Mouse (Mus musculus) kidney, adult 2 months (tissue): Measurements from ENCODE around the gene Gltpd2. TPM values are rescaled to one million over a fixed set of nuclear protein-coding genes. Genes with fewer than 3 reads are reported as not detected.

Experiments
- DNase-seq: peaks from one replicate; pipeline ENCODE4 v3.0.0; 2021
- H3K27ac ChIP-seq: fragments of 200-500 bp; 2 replicates; pipeline ENCODE4 v1.5.1; 2012; ENCODE audit warnings: low read depth, low read length, control low read depth, inconsistent platforms; ENCODE audit not compliant: insufficient read depth
- H3K27me3 ChIP-seq: fragments of 200-500 bp; replicated peaks from 2 replicates; pipeline ENCODE4 v1.6.1; 2012; ENCODE audit warnings: mild to moderate bottlenecking, moderate library complexity, low read length, inconsistent platforms; ENCODE audit not compliant: control insufficient read depth, insufficient read depth
- H3K36me3 ChIP-seq: fragments of 200-500 bp; 2 replicates; pipeline ENCODE4 v1.6.1; 2012; ENCODE audit warnings: mild to moderate bottlenecking, moderate library complexity, low read length, inconsistent platforms; ENCODE audit not compliant: control insufficient read depth, insufficient read depth
- H3K4me1 ChIP-seq: fragments of 200-500 bp; 2 replicates; pipeline ENCODE4 v1.6.1; 2011; ENCODE audit warnings: low read length; ENCODE audit not compliant: control insufficient read depth, insufficient read depth
- H3K4me3 ChIP-seq: fragments of 200-500 bp; 2 replicates; pipeline ENCODE4 v1.5.1; 2011; ENCODE audit warnings: mild to moderate bottlenecking, low read depth, low read length, control low read depth; ENCODE audit not compliant: insufficient read depth
- CTCF ChIP-seq: fragments of 200-500 bp; conservative IDR thresholded peaks from 2 replicates; pipeline ENCODE4 v1.5.1; 2011; ENCODE audit warnings: low read depth, mild to moderate bottlenecking, control low read depth, low read length, moderate library complexity, mixed read lengths; ENCODE audit not compliant: insufficient read depth, insufficient read length
- POLR2A ChIP-seq: fragments of 200-500 bp; IDR thresholded peaks from one replicate; pipeline ENCODE4 v1.6.1; 2011; ENCODE audit warnings: low read depth, low read length, control low read depth
- WGBS: fragments of 180-500 bp; shearing (Covaris S2); methylation state at CpG from one replicate; pipeline ENCODE4 v1.1.7; 2018; 5-methylcytosine and 5-hydroxymethylcytosine counted together
- polyA plus RNA-seq: library from polyadenylated mRNA; depleted of rRNA; stranded (reverse); fragments of >200 nt; gene quantifications from 2 replicates; pipeline ENCODE4 v1.2.3, GENCODE M21; 2012

The Gltpd2 gene
- polyA plus RNA-seq, 1 experiment = 2.8 TPM

- Histone ChIP-seq H3K27ac (peak overlapping the region; percentile 55; the same call in 1 of the 2 replicates), H3K27me3 (no peaks in the 10 kb centered on the region), H3K36me3 (no peaks in the 10 kb centered on the region), H3K4me3 (no peak overlapping the region), H3K4me1 (no peaks in the 10 kb centered on the region)
- WGBS = 78% methylated on average over 6 of the region's 6 CpGs
- TF ChIP-seq CTCF = no peak
- no peak for DNase-seq
Observed at GRCm38 (mm10) chr11:70489684-70490083, 29.3 kb upstream of the Gltpd2 start.

- Histone ChIP-seq H3K4me3 (no peak overlapping the region), H3K4me1 (no peaks in the 10 kb centered on the region; the same call in 1 of the 2 replicates), H3K27me3 (no peaks in the 10 kb centered on the region), H3K36me3 (no peaks in the 10 kb centered on the region), H3K27ac (peak overlapping the region; percentile 50)
- WGBS = 46% methylated on average over 14 of the region's 14 CpGs
- DNase-seq = peak; percentile 69
- TF ChIP-seq POLR2A (no peak), CTCF (peak; percentile 30)
Observed at GRCm38 (mm10) chr11:70499566-70500475, 19.2 kb upstream of the Gltpd2 start.

GRCm38 (mm10) chr11:70500476-70500812, 18.6 kb upstream of the Gltpd2 start:
- Histone ChIP-seq H3K27ac (no peak overlapping the region), H3K4me1 (no peaks in the 10 kb centered on the region; the same call in 1 of the 2 replicates), H3K4me3 (no peak overlapping the region), H3K27me3 (no peaks in the 10 kb centered on the region), H3K36me3 (no peaks in the 10 kb centered on the region)
- 63% methylated on average over 1 of the region's 1 CpGs for WGBS
- TF ChIP-seq POLR2A (no peak), CTCF (no peak)
- DNase-seq = no peak

GRCm38 (mm10) chr11:70502018-70502417, 17.0 kb upstream of the Gltpd2 start:
- 81% methylated on average over 3 of the region's 3 CpGs for WGBS
- Histone ChIP-seq H3K4me1 (no peaks in the 10 kb centered on the region; the same call in 1 of the 2 replicates), H3K27ac (no peak overlapping the region), H3K36me3 (no peaks in the 10 kb centered on the region), H3K27me3 (no peaks in the 10 kb centered on the region), H3K4me3 (no peak overlapping the region)
- TF ChIP-seq POLR2A (no peak), CTCF (no peak)
- DNase-seq = no peak

GRCm38 (mm10) chr11:70504970-70505369, 14.0 kb upstream of the Gltpd2 start, which contains the start of gene Tm4sf5:
TSS of gene Tm4sf5 (plus strand) at chr11:70505244.
- H3K27ac ChIP-seq = no peak within 1 kb of the TSS
- H3K27me3 ChIP-seq = no peaks in the 10 kb centered on the region
- 75% methylated on average over 9 of the region's 9 CpGs for WGBS
- DNase-seq = no peak
- no peaks in the 10 kb centered on the region for H3K36me3 ChIP-seq
- no peak for TF ChIP-seq POLR2A
- no peak for TF ChIP-seq CTCF
- no peak within 1 kb of the TSS for H3K4me3 ChIP-seq
- H3K4me1 ChIP-seq = no peaks in the 10 kb centered on the region; the same call in 1 of the 2 replicates

- TF ChIP-seq POLR2A (no peak), CTCF (peak; percentile 87)
- DNase-seq = peak; percentile 84
- H3K27me3 ChIP-seq = no peaks in the 10 kb centered on the region
- no peak overlapping the region for H3K27ac ChIP-seq
- no peaks in the 10 kb centered on the region for H3K36me3 ChIP-seq
- WGBS = 16% methylated on average over 4 of the region's 4 CpGs
- H3K4me1 ChIP-seq = no peaks in the 10 kb centered on the region
- H3K4me3 ChIP-seq = no peak overlapping the region
Observed at GRCm38 (mm10) chr11:70506385-70506784, 12.6 kb upstream of the Gltpd2 start.

GRCm38 (mm10) chr11:70506962-70507515, 12.0 kb upstream of the Gltpd2 start:
- Histone ChIP-seq H3K4me1 (no peaks in the 10 kb centered on the region), H3K27ac (no peak overlapping the region), H3K27me3 (no peaks in the 10 kb centered on the region), H3K4me3 (no peak overlapping the region), H3K36me3 (no peaks in the 10 kb centered on the region)
- DNase-seq = no peak
- 77% methylated on average over 7 of the region's 7 CpGs for whole genome bisulfite sequencing
- TF ChIP-seq POLR2A (no peak), CTCF (no peak)
